Mouse (Mus musculus) neural tube, embryonic 13.5 days (tissue): ENCODE data around the gene Ski. TPM values are rescaled to one million over a fixed set of nuclear protein-coding genes. Genes with fewer than 3 reads are reported as not detected.

Experiments used
- ATAC-seq: fragments of 200-750 bp; cut with Nextera tagmentation; 2 replicates; pipeline ENCODE4 v1.8.0; 2017; ENCODE audit warnings: low read depth, mild to moderate bottlenecking, moderate TSS enrichment, moderate library complexity
- H3K27ac ChIP-seq: fragments of 300-500 bp; sonication (generic); replicated peaks from 2 replicates; pipeline ENCODE4 v1.5.1; 2015; ENCODE audit warnings: moderate library complexity, mild to moderate bottlenecking, inconsistent platforms
- H3K27me3 ChIP-seq: fragments of 300-500 bp; sonication (generic); 2 replicates; pipeline ENCODE4 v1.6.1; 2015; ENCODE audit warnings: mild to moderate bottlenecking, inconsistent platforms
- H3K36me3 ChIP-seq: fragments of 300-500 bp; sonication (generic); 2 replicates; pipeline ENCODE4 v1.6.1; 2015; ENCODE audit warnings: mild to moderate bottlenecking, inconsistent platforms
- H3K4me1 ChIP-seq: fragments of 300-500 bp; sonication (generic); replicated peaks from 2 replicates; pipeline ENCODE4 v1.6.1; 2015; ENCODE audit warnings: inconsistent platforms
- H3K4me2 ChIP-seq: fragments of 300-500 bp; sonication (generic); 2 replicates; pipeline ENCODE4 v1.6.1; 2015; ENCODE audit warnings: inconsistent platforms, mild to moderate bottlenecking, moderate library complexity
- H3K4me3 ChIP-seq: fragments of 300-500 bp; sonication (generic); 2 replicates; pipeline ENCODE4 v1.5.1; 2015; ENCODE audit warnings: mild to moderate bottlenecking, inconsistent platforms
- H3K9ac ChIP-seq: fragments of 300-500 bp; sonication (generic); 2 replicates; pipeline ENCODE4 v1.6.1; 2015; ENCODE audit warnings: moderate library complexity, mild to moderate bottlenecking, inconsistent platforms
- H3K9me3 ChIP-seq: fragments of 300-500 bp; sonication (generic); 2 replicates; pipeline ENCODE4 v1.6.1; 2016; ENCODE audit warnings: inconsistent platforms
- WGBS: fragments of 180-500 bp; shearing (Covaris S2); methylation state at CpG from one replicate; pipeline ENCODE4 v1.1.7; 2015; 5-methylcytosine and 5-hydroxymethylcytosine counted together
- polyA plus RNA-seq: library from polyadenylated mRNA; unstranded; fragments of >200 nt; fragmentation: Nextera tagmentation; extraction: Ambion mirVana; gene quantifications from 2 replicates; pipeline ENCODE4 v1.2.1, GENCODE M21; 2015

Ski gene
- polyA plus RNA-seq, 1 experiment from 2014 or later = 11.3 TPM

DNA sequence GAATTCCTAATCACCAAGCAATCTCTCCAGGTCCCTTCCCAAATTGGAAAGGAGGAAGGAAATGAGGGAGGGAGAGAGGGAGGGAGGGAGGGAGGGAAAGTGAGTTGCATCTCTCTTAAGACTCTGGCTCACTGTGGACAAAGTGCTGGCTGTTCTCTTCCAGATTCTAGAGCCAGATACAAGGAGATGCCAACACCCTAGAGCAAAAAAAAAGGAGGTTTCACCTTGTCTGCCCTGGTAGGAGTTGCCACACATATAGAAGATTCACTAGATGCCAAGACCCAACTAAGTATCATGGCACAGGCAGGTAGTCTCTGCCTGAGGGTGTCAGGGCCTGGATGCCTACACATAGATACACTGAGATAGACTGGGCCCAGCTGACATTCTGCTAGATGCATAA, 56.5 kb downstream of the Ski start:
- Histone ChIP-seq H3K27ac (no peak overlapping the region), H3K4me1 (peaks cover 68% of the 10 kb centered on the region), H3K4me3 (no peak overlapping the region), H3K9ac (no peak overlapping the region), H3K27me3 (no peaks in the 10 kb centered on the region), H3K9me3 (no peaks in the 10 kb centered on the region; the same call in 1 of the 2 replicates), H3K36me3 (no peaks in the 10 kb centered on the region), H3K4me2 (no peak overlapping the region)
- ATAC-seq = no peak

GRCm38 (mm10) chr4:155164550-155164949, 57.8 kb downstream of the Ski start:
- Histone ChIP-seq H3K4me2 (no peak overlapping the region), H3K27ac (peak overlapping the region; percentile 39; the same call in 1 of the 2 replicates), H3K9me3 (no peaks in the 10 kb centered on the region; the same call in 1 of the 2 replicates), H3K36me3 (peaks cover 3% of the 10 kb centered on the region; the same call in 1 of the 2 replicates), H3K4me3 (no peak overlapping the region), H3K9ac (no peak overlapping the region), H3K27me3 (no peaks in the 10 kb centered on the region), H3K4me1 (peaks cover 68% of the 10 kb centered on the region)
- peak; percentile 28; the same call in 1 of the 2 replicates for ATAC-seq
- WGBS = 69% methylated on average over 6 of the region's 6 CpGs

- 44% methylated on average over 8 of the region's 8 CpGs for WGBS
These were observed 58.7 kb downstream of the Ski start for GRCm38 (mm10) chr4:155163685-155164084.

DNA sequence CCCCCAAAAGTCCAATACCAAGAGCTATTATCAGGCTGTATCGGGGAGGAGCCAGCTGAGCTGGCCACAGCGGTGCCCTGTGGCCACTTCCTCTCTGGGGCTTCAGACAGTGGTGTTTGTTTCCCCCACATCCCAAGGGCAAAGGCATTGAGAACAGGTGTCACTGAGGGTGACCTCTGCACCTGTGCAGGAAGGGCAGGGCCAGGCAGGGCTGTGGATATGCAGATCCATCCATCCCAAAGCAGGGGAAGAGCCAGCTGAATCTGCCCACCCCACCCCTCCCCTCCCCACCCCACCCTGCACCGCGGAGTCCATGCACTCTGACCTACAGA, 59.1 kb downstream of the Ski start:
- ATAC-seq = no peak
- Histone ChIP-seq H3K27ac (no peak overlapping the region), H3K9me3 (no peaks in the 10 kb centered on the region; the same call in 1 of the 2 replicates), H3K36me3 (peaks cover 15% of the 10 kb centered on the region), H3K4me3 (no peak overlapping the region), H3K4me2 (no peak overlapping the region), H3K9ac (no peak overlapping the region), H3K4me1 (peaks cover 66% of the 10 kb centered on the region), H3K27me3 (no peaks in the 10 kb centered on the region)
- 48% methylated on average over 4 of the region's 4 CpGs for WGBS

More at GRCm38 (mm10) chr4:155163685-155164084, 58.7 kb downstream of the Ski start:
- Histone ChIP-seq H3K4me3 (no peak overlapping the region), H3K4me1 (peaks cover 62% of the 10 kb centered on the region), H3K27me3 (no peaks in the 10 kb centered on the region), H3K9me3 (no peaks in the 10 kb centered on the region; the same call in 1 of the 2 replicates), H3K9ac (peak overlapping the region; percentile 34; the same call in 1 of the 2 replicates), H3K27ac (0 out of 2 replicates have a peak overlapping the region, but pooled peaks have one; percentile 28), H3K4me2 (no peak overlapping the region), H3K36me3 (peaks cover 11% of the 10 kb centered on the region)
- ATAC-seq = no peak

DNA sequence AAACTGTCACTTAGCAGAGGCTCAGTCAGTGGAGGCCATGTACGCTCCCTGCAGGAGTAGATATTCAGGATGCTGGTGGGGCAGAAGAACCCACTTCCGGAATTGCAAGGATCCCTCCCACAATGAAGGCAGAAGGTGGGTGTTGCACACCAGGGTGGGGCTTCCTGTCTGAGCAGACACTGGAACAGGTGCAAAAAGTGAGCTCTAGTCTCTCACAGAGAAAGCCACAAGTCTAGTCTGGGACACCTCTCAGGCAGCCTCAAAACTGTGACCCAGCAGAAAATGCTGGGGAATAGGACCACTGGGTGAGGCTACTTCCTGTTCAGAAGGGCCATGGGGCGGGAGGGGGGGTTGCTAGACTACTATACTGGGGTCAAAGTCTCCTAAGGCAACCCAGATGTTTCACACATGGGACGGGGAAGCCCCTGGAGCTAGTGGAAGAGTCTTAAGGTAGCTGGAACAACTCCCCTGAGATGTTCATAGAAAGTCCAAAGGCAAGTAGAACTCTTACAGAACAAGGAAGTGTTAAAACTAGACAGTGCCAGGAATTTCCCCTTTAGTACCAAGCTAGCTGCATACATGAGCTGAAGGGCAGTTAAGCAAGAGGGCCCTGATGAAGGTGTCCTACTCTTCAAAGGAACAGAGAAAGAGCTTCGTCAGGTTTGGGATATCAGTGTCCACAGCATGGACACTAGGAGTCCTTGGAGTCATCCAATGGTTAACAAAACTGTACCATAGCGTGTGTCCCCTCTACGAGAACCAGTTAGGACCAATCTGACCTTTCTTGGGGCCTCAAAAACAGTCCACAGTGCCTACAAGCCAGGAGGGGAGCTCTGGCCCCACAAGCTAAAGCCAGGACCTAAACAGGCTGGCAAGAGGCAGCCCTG, 59.7 kb downstream of the Ski start:
- Histone ChIP-seq H3K27ac (no peak overlapping the region), H3K4me3 (no peak overlapping the region), H3K4me2 (no peak overlapping the region), H3K9ac (no peak overlapping the region), H3K4me1 (peaks cover 70% of the 10 kb centered on the region), H3K9me3 (no peaks in the 10 kb centered on the region; the same call in 1 of the 2 replicates), H3K27me3 (no peaks in the 10 kb centered on the region), H3K36me3 (peaks cover 21% of the 10 kb centered on the region)
- 78% methylated on average over 7 of the region's 7 CpGs for WGBS
- ATAC-seq = no peak

DNA sequence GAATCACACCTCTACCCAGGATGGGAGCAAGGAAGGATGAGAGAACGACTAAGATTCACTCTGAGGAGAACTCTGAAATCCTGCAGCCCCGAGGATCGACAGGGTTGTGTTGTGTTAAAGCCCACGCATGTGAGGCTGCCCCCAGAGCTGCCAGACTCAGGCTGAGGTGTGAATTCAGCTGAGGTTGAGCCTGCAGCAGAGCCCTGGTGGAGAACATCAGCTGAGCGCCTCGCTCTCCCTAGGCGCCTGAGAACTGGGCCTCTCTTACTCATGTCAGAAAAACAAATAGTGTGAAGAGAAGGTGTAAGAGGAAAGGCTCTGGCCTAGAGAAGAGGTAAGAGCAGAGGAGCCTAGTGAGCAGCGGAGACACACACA, 63.9 kb downstream of the Ski start:
- H3K27me3 ChIP-seq = no peaks in the 10 kb centered on the region
- H3K4me3 ChIP-seq = no peak overlapping the region
- H3K36me3 ChIP-seq = peaks cover 54% of the 10 kb centered on the region
- 86% methylated on average over 8 of the region's 8 CpGs for WGBS
- H3K9ac ChIP-seq = no peak overlapping the region
- no peak overlapping the region for H3K4me2 ChIP-seq
- ATAC-seq = no peak
- H3K9me3 ChIP-seq = no peaks in the 10 kb centered on the region
- no peak overlapping the region for H3K27ac ChIP-seq
- peaks cover 47% of the 10 kb centered on the region for H3K4me1 ChIP-seq

GRCm38 (mm10) chr4:155157871-155158542, 64.4 kb downstream of the Ski start:
- WGBS = 83% methylated on average over 27 of the region's 27 CpGs
- H3K9ac ChIP-seq = no peak overlapping the region
- H3K27ac ChIP-seq = no peak overlapping the region
- H3K36me3 ChIP-seq = peaks cover 57% of the 10 kb centered on the region
- H3K9me3 ChIP-seq = no peaks in the 10 kb centered on the region
- peaks cover 42% of the 10 kb centered on the region for H3K4me1 ChIP-seq
- no peak for ATAC-seq
- no peaks in the 10 kb centered on the region for H3K27me3 ChIP-seq
- H3K4me3 ChIP-seq = no peak overlapping the region
- no peak overlapping the region for H3K4me2 ChIP-seq

DNA sequence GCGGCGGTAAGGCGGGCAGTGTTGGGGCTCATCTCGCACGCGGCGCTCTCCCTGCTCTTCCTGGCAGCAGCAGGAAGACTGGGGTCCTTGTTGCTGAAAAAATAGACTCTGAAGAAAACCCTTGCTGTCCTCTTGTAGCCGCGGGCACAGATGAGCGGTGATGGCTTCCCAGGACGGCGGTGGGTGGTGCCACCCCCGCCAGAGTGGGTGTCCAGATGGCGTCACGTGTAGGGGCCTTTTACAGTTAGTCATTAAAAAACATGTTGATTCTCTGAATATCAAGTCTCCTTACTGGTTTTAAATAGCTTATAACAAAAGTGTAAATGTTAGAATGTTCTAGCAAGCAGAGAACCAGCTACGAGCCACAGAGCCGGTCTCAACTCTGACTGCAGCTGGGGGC, 65.7 kb downstream of the Ski start:
- 94% methylated on average over 17 of the region's 17 CpGs for WGBS
- H3K4me2 ChIP-seq = no peak overlapping the region
- no peaks in the 10 kb centered on the region for H3K9me3 ChIP-seq
- no peak overlapping the region for H3K27ac ChIP-seq
- no peak overlapping the region for H3K9ac ChIP-seq
- peaks cover 36% of the 10 kb centered on the region for H3K4me1 ChIP-seq
- peaks cover 57% of the 10 kb centered on the region for H3K36me3 ChIP-seq
- no peak overlapping the region for H3K4me3 ChIP-seq
- no peaks in the 10 kb centered on the region for H3K27me3 ChIP-seq
- ATAC-seq = no peak

DNA sequence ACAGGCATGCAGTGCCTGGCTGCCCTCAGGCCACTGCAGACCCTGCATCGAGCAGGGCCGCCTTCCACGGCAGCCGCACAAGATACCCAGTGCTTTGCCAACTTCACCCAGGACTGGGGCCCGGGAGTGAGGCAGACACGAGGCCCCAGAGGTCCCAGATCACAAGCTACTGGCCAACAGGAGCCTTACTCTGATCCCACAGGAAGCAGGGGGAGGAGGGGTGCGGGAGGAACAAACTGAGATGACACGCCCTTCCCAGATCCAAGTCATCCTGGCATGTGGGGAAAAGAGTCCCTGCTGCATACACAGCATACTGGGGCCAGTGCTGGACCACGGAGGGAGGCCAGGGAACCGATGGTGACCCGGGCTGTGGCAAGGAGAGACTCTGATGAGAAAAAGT, 67.4 kb downstream of the Ski start:
- H3K9ac ChIP-seq = no peak overlapping the region
- 74% methylated on average over 11 of the region's 11 CpGs for WGBS
- no peak overlapping the region for H3K4me2 ChIP-seq
- H3K9me3 ChIP-seq = no peaks in the 10 kb centered on the region
- H3K4me1 ChIP-seq = peaks cover 38% of the 10 kb centered on the region
- no peak overlapping the region for H3K4me3 ChIP-seq
- H3K27ac ChIP-seq = no peak overlapping the region
- peaks cover 7% of the 10 kb centered on the region; the same call in 1 of the 2 replicates for H3K27me3 ChIP-seq
- no peak for ATAC-seq
- H3K36me3 ChIP-seq = peaks cover 57% of the 10 kb centered on the region

GRCm38 (mm10) chr4:155153389-155154072, 68.9 kb downstream of the Ski start:
- Histone ChIP-seq H3K27me3 (peaks cover 7% of the 10 kb centered on the region; the same call in 1 of the 2 replicates), H3K27ac (no peak overlapping the region), H3K4me2 (no peak overlapping the region), H3K4me3 (no peak overlapping the region), H3K9me3 (no peaks in the 10 kb centered on the region), H3K36me3 (peaks cover 44% of the 10 kb centered on the region), H3K9ac (no peak overlapping the region), H3K4me1 (peaks cover 33% of the 10 kb centered on the region)
- WGBS = 85% methylated on average over 3 of the region's 3 CpGs
- no peak for ATAC-seq

DNA sequence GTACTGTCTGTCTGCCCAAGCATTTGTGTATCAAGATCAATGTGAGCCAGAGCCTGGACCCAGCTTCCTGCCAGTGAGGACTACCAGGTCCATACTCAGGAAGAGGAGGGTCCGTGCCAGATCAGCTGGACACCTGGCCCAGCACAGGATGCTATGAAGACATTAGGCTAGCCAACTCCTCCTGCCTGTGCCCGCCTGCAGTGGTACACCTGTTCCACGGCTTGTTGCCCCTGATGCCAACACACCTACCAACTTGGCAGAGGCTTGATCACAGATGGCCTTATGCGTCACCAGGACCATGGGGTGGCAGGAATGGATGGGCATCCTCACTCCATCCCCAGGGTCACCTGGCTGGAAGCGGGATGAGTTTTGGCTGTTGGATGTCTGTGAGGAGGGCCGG, 69.9 kb downstream of the Ski start:
- H3K4me2 ChIP-seq = no peak overlapping the region
- no peak overlapping the region for H3K9ac ChIP-seq
- H3K27me3 ChIP-seq = peaks cover 7% of the 10 kb centered on the region; the same call in 1 of the 2 replicates
- H3K4me1 ChIP-seq = peaks cover 26% of the 10 kb centered on the region
- 94% methylated on average over 6 of the region's 6 CpGs for WGBS
- no peaks in the 10 kb centered on the region for H3K9me3 ChIP-seq
- no peak overlapping the region for H3K4me3 ChIP-seq
- peaks cover 33% of the 10 kb centered on the region for H3K36me3 ChIP-seq
- ATAC-seq = no peak
- no peak overlapping the region for H3K27ac ChIP-seq

DNA sequence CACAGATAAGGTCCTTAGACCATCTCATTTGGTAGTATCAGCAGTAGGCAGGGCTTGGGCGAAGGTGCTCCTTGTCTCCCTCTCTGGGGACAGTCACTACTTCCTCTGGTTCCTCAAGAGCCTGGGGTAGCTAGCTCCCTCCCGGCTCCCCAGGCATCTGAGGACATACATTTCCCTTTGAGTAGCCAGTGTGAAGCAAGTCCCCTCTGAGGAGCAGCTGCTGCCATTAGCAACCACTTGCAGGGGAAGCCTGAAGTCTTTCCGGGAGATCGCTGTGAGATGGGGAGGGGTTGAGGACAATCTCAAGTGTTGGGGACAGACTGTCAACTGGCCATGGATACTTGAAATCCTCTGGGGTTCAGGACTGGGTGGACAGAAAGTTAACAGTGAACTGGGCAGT, 70.5 kb downstream of the Ski start:
- ATAC-seq = no peak
- WGBS = 73% methylated on average over 4 of the region's 4 CpGs

More for the DNA sequence above, 70.5 kb downstream of the Ski start:
- no peaks in the 10 kb centered on the region for H3K9me3 ChIP-seq
- H3K4me1 ChIP-seq = peaks cover 26% of the 10 kb centered on the region
- 0 out of 2 replicates have a peak overlapping the region, but pooled peaks have one; percentile 52 for H3K27ac ChIP-seq
- H3K4me2 ChIP-seq = peak overlapping the region; percentile 85; the same call in 1 of the 2 replicates
- no peak overlapping the region for H3K4me3 ChIP-seq
- peaks cover 27% of the 10 kb centered on the region for H3K36me3 ChIP-seq
- H3K27me3 ChIP-seq = peaks cover 7% of the 10 kb centered on the region; the same call in 1 of the 2 replicates
- 0 out of 2 replicates have a peak overlapping the region, but pooled peaks have one; percentile 77 for H3K9ac ChIP-seq
